Mouse (Mus musculus) brain, embryonic 14.5 days (tissue): Measurements from ENCODE around the gene Mpc2. TPM values are rescaled to one million over a fixed set of nuclear protein-coding genes. Genes with fewer than 3 reads are reported as not detected.

Experiments used
- DNase-seq: peaks from one replicate; pipeline ENCODE4 v3.0.0-alpha.2; 2011; ENCODE audit warnings: low read depth
- CTCF ChIP-seq: fragments of 200-500 bp; IDR thresholded peaks from 2 replicates; pipeline ENCODE4 v1.5.1; 2012; ENCODE audit warnings: inconsistent platforms, mild to moderate bottlenecking, moderate library complexity, borderline replicate concordance; ENCODE audit not compliant: insufficient read depth, insufficient read length; ENCODE audit errors: extremely low read depth
- POLR2A ChIP-seq: fragments of 200-500 bp; IDR thresholded peaks from 2 replicates; pipeline ENCODE4 v1.6.1; 2012; ENCODE audit warnings: mild to moderate bottlenecking, inconsistent platforms, borderline replicate concordance; ENCODE audit not compliant: poor library complexity, insufficient read depth, insufficient read length, severe bottlenecking; ENCODE audit errors: extremely low read depth
- polyA plus RNA-seq: library from polyadenylated mRNA; depleted of rRNA; stranded (reverse); fragments of >200 nt; gene quantifications from 2 replicates; pipeline ENCODE4 v1.2.3, GENCODE M21; 2012

The Mpc2 gene
- polyA plus RNA-seq, 1 experiment = 82.0 TPM

DNA sequence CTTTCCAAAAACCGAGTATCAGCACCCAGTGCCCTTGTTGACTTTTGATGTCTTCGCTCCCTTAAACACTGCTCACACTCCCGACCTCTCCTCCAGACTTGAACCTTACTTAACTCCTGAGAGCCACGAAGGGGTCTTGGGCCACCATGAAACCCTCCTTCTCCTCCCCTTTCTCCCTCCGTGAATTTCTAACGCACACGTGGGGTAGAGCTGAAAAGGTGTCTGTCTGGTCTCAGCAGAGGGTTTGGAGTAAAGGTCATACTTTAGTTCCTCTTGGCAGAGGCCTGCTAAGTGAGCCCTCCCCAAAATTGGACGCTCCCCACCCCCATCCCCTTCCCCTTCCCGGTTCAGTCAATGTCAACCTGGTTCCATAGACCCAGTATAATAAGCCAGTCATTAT is 1.2 kb downstream of the Mpc2 start:
- TF ChIP-seq CTCF = no peak
- no peak for TF ChIP-seq POLR2A
- DNase-seq = no peak

- no peak for DNase-seq
- no peak for TF ChIP-seq CTCF
These were observed 2.4 kb downstream of the Mpc2 start for GRCm38 (mm10) chr1:165462861-165463260.

DNA sequence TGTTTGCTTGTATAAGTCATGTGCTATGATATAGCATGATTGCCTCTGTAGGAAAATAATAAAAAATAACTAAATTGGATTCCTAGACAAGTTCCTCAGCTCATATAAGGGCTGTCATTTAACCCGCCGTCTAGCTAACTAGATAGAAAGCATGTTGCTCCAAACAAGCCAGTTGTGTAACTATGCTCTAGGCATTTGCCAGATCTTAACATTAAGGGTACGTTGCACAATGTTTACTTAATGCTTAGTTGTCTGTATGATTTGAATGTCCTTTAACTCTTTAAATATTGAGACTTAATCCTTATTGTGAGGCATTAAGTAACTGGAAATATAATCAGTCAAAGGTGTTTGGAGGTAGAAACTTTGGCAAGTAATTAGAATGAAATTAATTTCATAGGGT is 4.1 kb downstream of the Mpc2 start:
- no peak for DNase-seq
- TF ChIP-seq POLR2A (no peak), CTCF (no peak)

DNA sequence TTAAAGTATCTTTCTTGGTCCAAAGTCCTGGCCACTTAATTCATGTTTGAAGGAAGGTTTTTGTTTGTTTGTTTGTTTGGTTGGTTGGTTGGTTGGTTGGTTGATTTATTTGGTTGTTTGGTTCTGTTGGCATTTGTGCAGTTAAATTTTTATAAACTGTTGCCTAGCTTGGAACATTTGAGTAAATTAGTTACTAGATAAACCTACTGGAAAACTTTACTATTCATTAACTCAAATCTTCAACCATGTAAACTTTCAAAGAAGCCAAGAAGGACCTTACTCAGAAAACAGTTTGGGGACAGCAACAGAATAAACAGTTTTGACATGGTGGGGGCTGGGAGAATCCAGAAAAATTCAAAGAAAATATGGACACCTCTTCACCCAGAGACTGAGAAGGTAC is 8.5 kb downstream of the Mpc2 start:
- no peak for TF ChIP-seq POLR2A
- no peak for TF ChIP-seq CTCF

DNA sequence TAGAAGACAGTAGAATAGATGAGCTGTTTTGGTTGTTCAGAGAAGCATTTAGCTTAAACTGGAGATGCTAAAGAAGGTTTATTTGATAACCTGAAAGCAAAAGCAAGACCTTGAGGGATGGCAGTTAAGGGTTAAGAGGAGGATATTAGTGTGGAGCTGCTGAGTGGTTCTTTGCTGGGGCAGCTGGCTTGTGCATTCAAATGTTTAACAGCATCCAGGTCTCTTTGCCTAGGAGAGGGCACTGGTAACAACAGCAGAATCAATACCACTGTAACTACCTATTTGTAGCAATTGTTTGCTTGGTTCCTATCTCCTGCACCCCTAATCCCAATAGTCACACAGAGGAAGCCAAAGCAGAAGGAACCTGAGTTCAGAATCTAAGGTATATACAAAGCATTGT is 9.3 kb downstream of the Mpc2 start:
- TF ChIP-seq POLR2A = no peak
- no peak for TF ChIP-seq CTCF
- no peak for DNase-seq

More for the DNA sequence above, 8.5 kb downstream of the Mpc2 start:
- no peak for DNase-seq

DNA sequence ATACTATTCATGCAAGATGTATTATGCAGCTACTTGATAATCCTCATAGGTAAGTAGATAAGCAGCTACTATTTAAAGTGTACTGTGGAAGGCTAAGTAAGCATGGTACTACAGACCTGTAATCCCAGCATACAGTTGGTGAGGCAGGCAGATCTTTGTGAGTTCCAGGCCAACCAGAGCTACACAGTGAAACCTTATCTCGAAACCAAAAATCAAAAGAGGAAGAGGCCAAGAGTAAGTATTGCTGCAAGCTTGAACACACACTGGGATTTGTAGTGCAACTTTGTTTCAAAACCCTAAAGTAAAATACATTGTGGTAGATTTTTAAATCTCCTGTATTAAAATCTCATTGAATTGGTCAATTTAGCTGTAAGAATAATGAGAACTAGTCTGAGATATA is 11.1 kb downstream of the Mpc2 start:
- TF ChIP-seq CTCF (no peak), POLR2A (no peak)
- no peak for DNase-seq

GRCm38 (mm10) chr1:165484688-165485233 is 24.3 kb downstream of the Mpc2 start, which contains the start of gene Adcy10:
Gene Adcy10, plus strand, starts transcription at chr1:165485183.
- DNase-seq = no peak
- TF ChIP-seq POLR2A = no peak
- TF ChIP-seq CTCF = no peak

- no peak for DNase-seq
- TF ChIP-seq CTCF (no peak), POLR2A (no peak)
These were observed 25.7 kb downstream of the Mpc2 start for GRCm38 (mm10) chr1:165486108-165486507.

DNA sequence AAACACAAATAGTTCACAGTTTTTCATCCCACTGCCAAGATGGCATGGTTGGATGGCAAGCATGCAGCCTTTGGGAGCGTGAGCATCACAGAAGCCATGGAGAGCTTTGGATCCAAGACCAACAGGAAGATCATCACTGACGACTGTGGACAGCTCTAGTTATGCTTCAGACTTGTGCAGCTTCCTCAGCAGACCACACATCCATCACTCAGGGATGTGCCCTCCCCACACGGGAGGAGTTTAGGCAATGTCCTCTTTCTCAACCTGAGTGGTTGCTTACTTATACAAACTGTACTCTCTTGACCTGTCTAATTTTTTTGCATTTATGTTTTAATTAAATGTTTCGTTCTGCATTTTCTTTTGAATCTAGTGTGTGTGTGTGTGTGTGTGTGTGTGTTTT is 28.8 kb downstream of the Mpc2 start:
- no peak for DNase-seq
- TF ChIP-seq POLR2A (no peak), CTCF (no peak)

DNA sequence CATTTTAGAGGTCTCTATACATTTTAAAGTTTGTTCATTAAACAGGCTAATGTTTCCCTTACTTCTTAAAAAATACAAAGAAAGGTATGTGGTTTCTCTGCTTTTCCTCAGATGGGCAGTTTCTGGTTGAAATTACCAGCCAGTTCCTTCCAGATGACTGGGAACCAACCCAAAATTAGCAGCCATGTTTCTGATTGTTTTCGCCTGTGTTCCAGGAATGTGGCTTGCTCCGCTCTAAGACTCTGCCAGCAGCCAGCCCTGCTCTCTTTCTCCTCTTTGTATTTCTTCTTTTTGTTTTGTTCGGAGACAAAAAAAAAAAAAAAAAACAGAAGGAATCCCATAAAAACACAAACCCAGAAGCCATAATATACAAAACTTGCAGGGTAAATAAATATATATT is 38.4 kb downstream of the Mpc2 start:
- peak; percentile 77 for DNase-seq
- no peak for TF ChIP-seq POLR2A

GRCm38 (mm10) chr1:165503307-165504024 is 43.0 kb downstream of the Mpc2 start:
- no peak for TF ChIP-seq POLR2A
- peak; percentile 33; the same call in 1 of the 2 replicates for TF ChIP-seq CTCF
- DNase-seq = peak; percentile 10

GRCm38 (mm10) chr1:165506303-165506702 is 45.9 kb downstream of the Mpc2 start:
- no peak for DNase-seq
- TF ChIP-seq POLR2A = no peak
- TF ChIP-seq CTCF = no peak
